Mouse (Mus musculus): Measurements from ENCODE around the gene Gm17622. TPM values are rescaled to one million over a fixed set of nuclear protein-coding genes. Genes with fewer than 3 reads are reported as not detected.

Gene Gm17622
- polyA plus RNA-seq, 1 experiment = not detected

- H3K4me1 ChIP-seq (ENCODE audit: control insufficient read depth, insufficient read depth, low read length) = no peaks in the 10 kb centered on the region
- H3K27ac ChIP-seq (ENCODE audit: insufficient read depth, low read length) = no peak overlapping the region
- no peak overlapping the region for H3K4me3 ChIP-seq (ENCODE audit: low read depth, low read length)
- H3K36me3 ChIP-seq (ENCODE audit: control insufficient read depth, insufficient read depth, low read length, poor library complexity, severe bottlenecking) = peaks cover 16% of the 10 kb centered on the region
- no peaks in the 10 kb centered on the region for H3K27me3 ChIP-seq (ENCODE audit: control insufficient read depth, insufficient read depth, low read length, poor library complexity, severe bottlenecking)
- no peak for TF ChIP-seq EP300 (IDR thresholded peaks at IDR 0.05; ENCODE audit: insufficient read depth, low read depth, low read length)
- TF ChIP-seq POLR2A (IDR thresholded peaks at IDR 0.05; ENCODE audit: insufficient read depth, low read length) = no peak
- no peak for TF ChIP-seq CTCF (IDR thresholded peaks at IDR 0.05; ENCODE audit: low read depth, low read length)
- no peak overlapping the region for H3K9ac ChIP-seq (ENCODE audit: low read depth, poor library complexity, severe bottlenecking)
- no peaks in the 10 kb centered on the region for H3K9me3 ChIP-seq (replicated peaks; ENCODE audit: control insufficient read depth, insufficient read depth, low read length, poor library complexity, severe bottlenecking)
Measured at GRCm38 (mm10) chr13:96511262-96511661, 20.7 kb downstream of the Gm17622 start.

DNA sequence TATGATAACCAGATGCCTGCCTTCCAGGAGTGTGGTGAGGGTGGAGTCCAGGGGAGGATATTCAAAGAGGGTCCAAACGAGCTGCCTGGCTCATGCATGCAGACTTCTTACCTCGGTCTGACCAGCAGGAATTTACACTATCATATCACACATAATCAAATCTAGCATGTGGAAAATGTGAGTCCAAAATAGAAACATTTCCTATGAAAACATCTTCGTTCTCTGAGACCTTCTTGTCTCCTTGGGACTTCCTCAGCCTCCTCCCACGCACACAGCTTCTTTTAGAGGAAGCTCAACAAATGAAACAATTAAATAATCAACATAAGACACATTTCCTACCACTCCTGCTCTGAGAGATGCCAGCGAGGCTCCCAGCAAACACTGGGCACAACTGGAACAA, 21.4 kb downstream of the Gm17622 start:
- peaks cover 15% of the 10 kb centered on the region for H3K36me3 ChIP-seq (ENCODE audit: control insufficient read depth, insufficient read depth, low read length, poor library complexity, severe bottlenecking)
- H3K4me1 ChIP-seq (ENCODE audit: control insufficient read depth, insufficient read depth, low read length) = no peaks in the 10 kb centered on the region
- H3K27me3 ChIP-seq (ENCODE audit: control insufficient read depth, insufficient read depth, low read length, poor library complexity, severe bottlenecking) = no peaks in the 10 kb centered on the region
- H3K9ac ChIP-seq (ENCODE audit: low read depth, poor library complexity, severe bottlenecking) = no peak overlapping the region
- TF ChIP-seq CTCF (IDR thresholded peaks at IDR 0.05; ENCODE audit: low read depth, low read length) (no peak), POLR2A (IDR thresholded peaks at IDR 0.05; ENCODE audit: insufficient read depth, low read length) (no peak), EP300 (IDR thresholded peaks at IDR 0.05; ENCODE audit: insufficient read depth, low read depth, low read length) (no peak)
- no peaks in the 10 kb centered on the region for H3K9me3 ChIP-seq (replicated peaks; ENCODE audit: control insufficient read depth, insufficient read depth, low read length, poor library complexity, severe bottlenecking)
- no peak overlapping the region for H3K27ac ChIP-seq (ENCODE audit: insufficient read depth, low read length)
- no peak overlapping the region for H3K4me3 ChIP-seq (ENCODE audit: low read depth, low read length)

DNA sequence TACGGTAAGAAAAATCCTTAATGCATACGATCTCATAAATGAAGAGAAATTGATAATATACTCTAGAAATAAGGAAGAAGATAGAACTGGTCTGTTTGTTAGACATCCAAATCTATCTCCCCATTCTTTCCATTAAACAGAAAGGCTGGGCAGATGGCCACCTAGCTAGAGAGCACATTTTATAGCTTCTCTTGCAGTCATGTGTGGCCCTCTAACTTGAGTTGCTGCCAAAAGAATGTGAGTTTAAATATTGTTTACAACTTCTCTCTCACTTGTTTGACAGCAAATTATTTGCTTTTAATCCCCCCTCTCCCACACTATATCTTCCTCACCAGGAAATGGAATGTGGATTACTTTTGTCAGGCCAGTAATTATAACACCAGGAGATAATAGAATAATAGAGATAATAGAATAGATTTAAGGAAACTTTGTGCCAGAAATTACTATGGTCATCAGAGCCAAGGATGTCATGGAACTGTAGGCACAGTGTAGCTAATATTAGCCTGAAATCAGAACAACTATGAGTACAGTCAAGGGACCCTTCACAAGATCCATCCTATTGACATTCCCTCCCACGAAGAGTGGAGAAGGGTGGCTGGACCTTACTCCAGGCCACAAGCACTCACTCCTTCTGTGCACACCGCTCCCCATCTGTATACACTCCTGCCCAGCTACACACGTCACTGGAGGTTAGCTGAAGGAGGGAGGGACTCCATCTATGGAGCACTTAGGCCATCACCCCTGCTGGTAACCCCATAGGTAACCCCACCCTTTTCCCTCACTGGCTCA, 23.8 kb downstream of the Gm17622 start:
- no peak overlapping the region for H3K9ac ChIP-seq (ENCODE audit: low read depth, poor library complexity, severe bottlenecking)
- H3K27ac ChIP-seq (ENCODE audit: insufficient read depth, low read length) = no peak overlapping the region
- no peaks in the 10 kb centered on the region for H3K9me3 ChIP-seq (replicated peaks; ENCODE audit: control insufficient read depth, insufficient read depth, low read length, poor library complexity, severe bottlenecking)
- H3K36me3 ChIP-seq (ENCODE audit: control insufficient read depth, insufficient read depth, low read length, poor library complexity, severe bottlenecking) = peaks cover 11% of the 10 kb centered on the region
- no peak overlapping the region for H3K4me3 ChIP-seq (ENCODE audit: low read depth, low read length)
- no peaks in the 10 kb centered on the region for H3K4me1 ChIP-seq (ENCODE audit: control insufficient read depth, insufficient read depth, low read length)
- no peak for TF ChIP-seq CTCF (IDR thresholded peaks at IDR 0.05; ENCODE audit: low read depth, low read length)
- H3K27me3 ChIP-seq (ENCODE audit: control insufficient read depth, insufficient read depth, low read length, poor library complexity, severe bottlenecking) = no peaks in the 10 kb centered on the region

GRCm38 (mm10) chr13:96516249-96516648, 25.7 kb downstream of the Gm17622 start:
- H3K9me3 ChIP-seq (replicated peaks; ENCODE audit: control insufficient read depth, insufficient read depth, low read length, poor library complexity, severe bottlenecking) = no peaks in the 10 kb centered on the region
- H3K4me1 ChIP-seq (ENCODE audit: control insufficient read depth, insufficient read depth, low read length) = no peaks in the 10 kb centered on the region
- no peaks in the 10 kb centered on the region for H3K27me3 ChIP-seq (ENCODE audit: control insufficient read depth, insufficient read depth, low read length, poor library complexity, severe bottlenecking)
- H3K27ac ChIP-seq (ENCODE audit: insufficient read depth, low read length) = no peak overlapping the region
- H3K9ac ChIP-seq (ENCODE audit: low read depth, poor library complexity, severe bottlenecking) = no peak overlapping the region
- peaks cover 11% of the 10 kb centered on the region for H3K36me3 ChIP-seq (ENCODE audit: control insufficient read depth, insufficient read depth, low read length, poor library complexity, severe bottlenecking)
- H3K4me3 ChIP-seq (ENCODE audit: low read depth, low read length) = no peak overlapping the region
- TF ChIP-seq EP300 (IDR thresholded peaks at IDR 0.05; ENCODE audit: insufficient read depth, low read depth, low read length) (no peak), CTCF (IDR thresholded peaks at IDR 0.05; ENCODE audit: low read depth, low read length) (no peak), POLR2A (IDR thresholded peaks at IDR 0.05; ENCODE audit: insufficient read depth, low read length) (no peak)

- Histone ChIP-seq H3K4me3 (ENCODE audit: low read depth, low read length) (no peak overlapping the region), H3K36me3 (ENCODE audit: control insufficient read depth, insufficient read depth, low read length, poor library complexity, severe bottlenecking) (peaks cover 11% of the 10 kb centered on the region), H3K9ac (ENCODE audit: low read depth, poor library complexity, severe bottlenecking) (no peak overlapping the region), H3K9me3 (replicated peaks; ENCODE audit: control insufficient read depth, insufficient read depth, low read length, poor library complexity, severe bottlenecking) (no peaks in the 10 kb centered on the region), H3K27me3 (ENCODE audit: control insufficient read depth, insufficient read depth, low read length, poor library complexity, severe bottlenecking) (no peaks in the 10 kb centered on the region), H3K27ac (ENCODE audit: insufficient read depth, low read length) (no peak overlapping the region), H3K4me1 (ENCODE audit: control insufficient read depth, insufficient read depth, low read length) (no peaks in the 10 kb centered on the region)
- TF ChIP-seq CTCF (IDR thresholded peaks at IDR 0.05; ENCODE audit: low read depth, low read length) (no peak), POLR2A (IDR thresholded peaks at IDR 0.05; ENCODE audit: insufficient read depth, low read length) (no peak), EP300 (IDR thresholded peaks at IDR 0.05; ENCODE audit: insufficient read depth, low read depth, low read length) (no peak)
Measured at GRCm38 (mm10) chr13:96517335-96517734, 26.8 kb downstream of the Gm17622 start.

- Histone ChIP-seq H3K9me3 (replicated peaks; ENCODE audit: control insufficient read depth, insufficient read depth, low read length, poor library complexity, severe bottlenecking) (no peaks in the 10 kb centered on the region), H3K27me3 (ENCODE audit: control insufficient read depth, insufficient read depth, low read length, poor library complexity, severe bottlenecking) (no peaks in the 10 kb centered on the region), H3K4me3 (ENCODE audit: low read depth, low read length) (no peak overlapping the region), H3K9ac (ENCODE audit: low read depth, poor library complexity, severe bottlenecking) (no peak overlapping the region), H3K27ac (ENCODE audit: insufficient read depth, low read length) (no peak overlapping the region), H3K4me1 (ENCODE audit: control insufficient read depth, insufficient read depth, low read length) (no peaks in the 10 kb centered on the region), H3K36me3 (ENCODE audit: control insufficient read depth, insufficient read depth, low read length, poor library complexity, severe bottlenecking) (peaks cover 6% of the 10 kb centered on the region; the same call in 1 of the 2 replicates)
- TF ChIP-seq EP300 (IDR thresholded peaks at IDR 0.05; ENCODE audit: insufficient read depth, low read depth, low read length) (no peak), POLR2A (IDR thresholded peaks at IDR 0.05; ENCODE audit: insufficient read depth, low read length) (no peak), CTCF (IDR thresholded peaks at IDR 0.05; ENCODE audit: low read depth, low read length) (no peak)
Measured at GRCm38 (mm10) chr13:96521294-96521693, 30.8 kb downstream of the Gm17622 start.

All from ES-Bruce4 (cell line).